Mouse (Mus musculus) right cerebral cortex, postnatal 36 days (tissue): ENCODE results near the gene Mier2.
A peak's percentile ranks its signal among the peaks of the same experiment; 100 is the strongest.

Source experiments
- DNase-seq, 2 experiments: peaks; one replicate each; pipeline ENCODE4 v3.0.0; 2022; ENCODE audit warnings: low spot score in 2 of 2, mixed read lengths in 1 of 2

Mier2 gene

GRCm38 (mm10) chr10:79574796-79575195, 19.8 kb upstream of the Mier2 start:
- no peak for DNase-seq

GRCm38 (mm10) chr10:79574350-79574749, 19.4 kb upstream of the Mier2 start:
- no peak for DNase-seq

- DNase-seq, result no peak
These were observed 18.6 kb upstream of the Mier2 start for GRCm38 (mm10) chr10:79573611-79574010.

GRCm38 (mm10) chr10:79571314-79571713, 16.3 kb upstream of the Mier2 start:
- no peak for DNase-seq

GRCm38 (mm10) chr10:79569921-79570320, 14.9 kb upstream of the Mier2 start:
- no peak for DNase-seq

- no peak for DNase-seq
These were observed 4.7 kb upstream of the Mier2 start for GRCm38 (mm10) chr10:79559716-79560115.

- DNase-seq, result no peak
These were observed 2.5 kb upstream of the Mier2 start for GRCm38 (mm10) chr10:79557496-79557895.

- DNase-seq, result peak in 1 of 2 experiments; percentile 0
These were observed 2.0 kb upstream of the Mier2 start for GRCm38 (mm10) chr10:79556951-79557350.

GRCm38 (mm10) chr10:79555238-79555724, 282 bp upstream of the Mier2 start:
- no peak for DNase-seq

- DNase-seq, result peak in 1 of 2 experiments; percentile 0
These were observed 1.3 kb downstream of the Mier2 start for GRCm38 (mm10) chr10:79553691-79554090.

GRCm38 (mm10) chr10:79553176-79553575, 1.8 kb downstream of the Mier2 start:
- no peak for DNase-seq

GRCm38 (mm10) chr10:79552531-79552930, 2.5 kb downstream of the Mier2 start:
- DNase-seq, result no peak

- DNase-seq, result no peak
These were observed 4.6 kb downstream of the Mier2 start for GRCm38 (mm10) chr10:79550366-79550765.

GRCm38 (mm10) chr10:79548971-79549723, 5.9 kb downstream of the Mier2 start:
- peak in 1 of 2 experiments; percentile 0 for DNase-seq

GRCm38 (mm10) chr10:79548546-79548945, 6.5 kb downstream of the Mier2 start:
- DNase-seq, result peak in 1 of 2 experiments; percentile 0

- peak in 1 of 2 experiments; percentile 0 for DNase-seq
These were observed 7.8 kb downstream of the Mier2 start for GRCm38 (mm10) chr10:79547148-79547675.

- no peak for DNase-seq
These were observed 8.5 kb downstream of the Mier2 start for GRCm38 (mm10) chr10:79546483-79546882.

GRCm38 (mm10) chr10:79545891-79546290, 9.1 kb downstream of the Mier2 start:
- peak in 1 of 2 experiments; percentile 0 for DNase-seq

- peak in 1 of 2 experiments; percentile 0 for DNase-seq
These were observed 10.4 kb downstream of the Mier2 start for GRCm38 (mm10) chr10:79544631-79545030.

- DNase-seq, result peak in 1 of 2 experiments; percentile 0
These were observed 11.0 kb downstream of the Mier2 start for GRCm38 (mm10) chr10:79543884-79544597.

GRCm38 (mm10) chr10:79542171-79542570, 12.8 kb downstream of the Mier2 start:
- DNase-seq, result no peak

- DNase-seq, result no peak
These were observed 13.5 kb downstream of the Mier2 start for GRCm38 (mm10) chr10:79541522-79541921.
